Mouse (Mus musculus) adrenal gland, adult (tissue): ENCODE data around the gene Mei1.

ENCODE experiments used
- DNase-seq, 2 experiments: peaks; one replicate each; pipeline ENCODE4 v3.0.0; 2022 to 2023; ENCODE audit warnings: low spot score in 1 of 2; ENCODE audit not compliant: inconsistent age in 2 of 2

Mei1 gene

DNA sequence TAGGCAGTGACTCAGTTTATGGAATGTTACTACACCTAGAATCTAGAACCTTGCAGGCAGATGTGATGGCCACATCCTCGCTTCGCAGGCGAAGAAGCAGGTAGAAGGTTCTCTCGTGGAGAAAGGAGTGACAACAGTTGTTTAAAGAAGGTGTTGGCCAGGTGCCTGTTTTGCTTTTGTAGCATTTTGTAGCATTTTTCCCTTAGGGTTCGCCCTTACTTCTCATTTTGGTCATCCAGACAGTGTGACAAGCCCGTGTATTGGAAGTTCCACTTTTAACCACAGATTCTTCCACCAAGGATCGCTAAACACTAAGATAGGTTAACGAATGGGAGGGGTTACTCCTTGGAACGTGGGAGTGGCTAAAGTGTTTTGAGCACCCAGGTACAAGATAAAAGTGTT, 78.7 kb downstream of the Mei1 start:
- DNase-seq, result peak in 1 of 2 experiments; percentile 70

DNA sequence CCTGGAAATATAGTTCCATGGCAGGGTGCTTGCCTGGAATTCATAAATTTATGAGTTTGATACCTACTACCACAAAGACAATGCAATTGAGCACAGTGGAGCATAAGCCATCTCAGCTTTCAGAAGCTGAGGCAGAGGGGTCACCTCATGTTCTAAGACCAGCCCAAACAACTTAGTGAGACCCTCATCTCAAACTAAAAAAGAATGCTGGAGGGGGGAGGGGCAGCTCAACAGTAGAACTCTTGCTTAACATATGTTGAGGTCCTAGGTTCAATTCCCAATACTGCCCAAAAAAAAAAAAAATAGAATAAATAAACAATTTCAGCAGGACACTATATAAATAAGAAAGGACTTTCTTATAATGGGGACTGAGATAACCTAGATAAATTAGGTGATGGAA, 80.2 kb downstream of the Mei1 start:
- no peak for DNase-seq

DNA sequence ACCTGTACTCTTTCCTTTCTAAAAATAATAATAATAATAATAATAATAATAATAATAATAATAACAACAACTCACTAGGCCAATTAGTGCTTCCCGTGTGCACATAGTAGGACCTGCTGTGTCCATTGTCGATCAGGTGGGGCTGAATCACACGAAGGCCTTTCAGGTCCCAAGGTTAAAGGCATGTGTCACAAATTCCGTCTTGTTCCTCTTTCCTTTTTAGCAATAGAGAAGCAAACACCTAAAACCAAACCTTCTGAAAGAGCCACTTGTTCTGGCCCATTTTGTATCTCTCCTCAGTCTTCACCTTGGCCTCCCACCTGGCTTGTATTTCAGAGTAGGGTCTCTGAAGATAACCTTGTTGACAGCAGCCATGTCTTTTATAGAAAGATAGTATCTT, 81.4 kb downstream of the Mei1 start:
- no peak for DNase-seq

DNA sequence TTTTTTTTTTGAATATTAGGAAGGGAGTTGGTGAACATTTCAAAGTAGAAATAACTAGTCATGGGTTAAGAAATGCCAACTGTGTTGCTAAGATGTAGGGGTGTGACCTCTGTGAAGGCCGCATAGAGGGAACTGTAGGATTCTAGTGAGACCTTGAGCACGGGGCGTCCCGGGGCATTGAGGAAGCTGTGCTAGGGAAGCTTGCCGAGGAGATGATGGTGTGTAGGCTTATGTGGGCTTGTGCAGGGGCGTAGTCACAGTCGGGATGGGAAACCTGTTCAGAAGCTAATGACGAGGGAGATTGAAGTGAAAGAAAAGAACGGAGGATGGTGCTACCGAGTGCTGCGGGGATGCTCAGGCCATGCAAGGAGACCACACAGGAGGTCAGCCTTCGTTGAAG, 82.2 kb downstream of the Mei1 start:
- peak; percentile 62 to 63 for DNase-seq

DNA sequence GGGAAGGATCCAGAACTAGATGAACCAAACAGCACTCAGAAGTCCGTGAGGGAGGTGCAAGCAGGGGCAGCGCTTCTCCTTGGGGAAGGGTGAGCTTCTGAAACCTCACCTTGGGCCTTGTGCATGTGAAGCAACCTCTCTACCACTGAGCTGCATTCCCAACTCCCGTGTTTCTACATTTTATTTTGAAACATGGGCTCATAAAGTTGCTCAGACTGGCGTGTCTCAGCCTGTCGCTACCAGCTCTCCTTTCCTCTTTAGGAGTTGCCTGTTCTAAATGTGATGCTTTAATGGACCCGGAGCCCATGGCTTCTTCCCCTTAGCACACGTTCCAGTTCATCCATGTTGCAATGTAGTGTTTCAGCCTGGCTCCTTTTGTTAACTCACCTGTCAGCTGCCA, 82.6 kb downstream of the Mei1 start:
- DNase-seq, result no peak

DNA sequence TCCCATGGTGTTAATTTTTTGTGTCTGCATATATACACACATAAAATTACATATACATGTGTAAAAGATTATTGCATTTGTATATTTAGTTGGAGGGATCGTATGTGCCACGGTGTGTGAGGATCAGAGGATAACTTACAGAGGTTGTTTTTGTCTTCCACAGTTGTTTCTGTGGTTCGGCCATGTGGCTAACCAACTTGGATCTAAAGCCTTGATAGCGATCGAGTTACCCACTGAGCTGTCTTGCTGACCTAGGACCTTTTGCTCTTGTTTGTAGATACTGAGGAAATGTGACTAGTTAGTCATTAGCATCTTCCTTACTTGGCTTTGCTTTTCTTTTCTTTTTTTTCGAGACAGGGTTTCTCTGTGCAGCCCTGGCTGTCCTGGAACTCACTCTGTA, 86.5 kb downstream of the Mei1 start:
- no peak for DNase-seq

DNA sequence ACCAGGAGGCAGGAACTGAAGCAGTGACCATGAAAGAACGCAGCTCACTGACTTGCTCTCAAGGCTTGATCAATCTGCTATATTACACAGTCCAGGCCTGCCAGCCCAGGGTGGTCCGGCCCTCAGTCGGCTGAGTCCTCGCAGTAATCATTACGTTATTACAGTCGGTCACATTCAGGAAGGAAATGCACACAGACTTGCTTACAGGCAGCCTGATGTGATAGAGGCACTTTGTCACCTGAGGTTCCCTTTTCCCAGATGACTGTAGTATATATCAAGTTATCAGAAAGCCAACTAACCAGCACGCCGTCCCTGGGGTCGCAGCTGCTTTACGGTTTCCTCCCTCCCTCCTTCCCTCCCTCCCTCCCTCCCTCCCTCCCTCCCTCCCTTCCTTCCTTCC, 87.1 kb downstream of the Mei1 start:
- DNase-seq, result no peak

DNA sequence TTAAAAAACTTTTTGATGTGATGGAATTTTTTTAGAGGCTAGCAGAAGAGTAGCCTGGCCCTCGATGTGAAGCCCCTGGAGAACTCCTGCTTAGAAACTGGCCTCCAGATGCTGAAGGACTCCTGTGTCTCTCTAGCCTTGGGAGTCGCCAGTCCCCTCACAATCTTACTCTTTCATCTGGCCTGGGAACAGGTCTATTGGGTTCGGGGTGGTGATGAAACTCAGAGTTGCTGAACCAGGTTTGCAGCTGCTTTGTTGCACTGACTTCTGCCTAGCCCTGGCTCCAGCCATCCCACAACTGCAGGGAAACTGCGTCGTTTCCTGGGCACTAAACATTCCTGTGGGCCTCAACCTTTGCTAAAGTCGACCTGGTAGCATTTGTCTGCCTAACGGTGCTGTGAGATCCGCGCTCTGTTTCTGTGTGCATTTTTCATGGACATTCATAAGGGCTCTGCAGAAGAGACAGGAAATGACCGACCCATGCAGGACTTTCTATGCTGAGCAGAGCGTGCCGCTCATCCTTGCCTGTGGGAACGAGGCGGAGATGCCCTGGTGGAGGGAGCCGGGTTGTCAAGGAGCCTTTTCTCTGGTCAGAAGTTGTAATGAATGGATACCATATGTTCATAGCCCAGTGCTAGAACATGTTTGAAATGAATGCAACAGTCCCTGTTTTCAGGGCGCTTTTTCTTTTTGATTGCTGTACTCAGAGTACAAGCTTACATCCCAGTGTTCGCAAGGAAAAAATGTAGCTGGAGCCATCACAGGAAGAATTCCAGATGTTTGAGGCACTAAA, 88.6 kb downstream of the Mei1 start:
- no peak for DNase-seq

DNA sequence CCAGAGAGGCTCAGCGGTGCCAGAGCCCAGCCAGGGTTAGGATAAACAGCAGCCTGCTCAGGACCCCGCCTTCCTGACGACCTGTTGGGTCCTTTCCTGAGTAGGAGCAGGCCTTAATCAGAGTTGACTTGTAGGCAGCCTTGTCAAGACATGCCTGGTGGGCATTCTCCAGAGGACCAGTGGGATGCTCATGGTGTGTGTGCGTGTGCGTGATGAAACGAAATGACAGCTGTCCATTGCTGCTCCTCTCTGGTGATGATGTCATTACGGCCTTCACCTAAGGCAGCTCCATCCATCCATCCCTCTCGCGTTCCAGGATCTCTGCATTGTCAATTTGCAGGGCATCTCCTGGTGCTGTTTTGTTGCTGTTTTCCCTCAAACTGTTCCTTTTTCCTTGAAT, 89.7 kb downstream of the Mei1 start:
- DNase-seq, result no peak

DNA sequence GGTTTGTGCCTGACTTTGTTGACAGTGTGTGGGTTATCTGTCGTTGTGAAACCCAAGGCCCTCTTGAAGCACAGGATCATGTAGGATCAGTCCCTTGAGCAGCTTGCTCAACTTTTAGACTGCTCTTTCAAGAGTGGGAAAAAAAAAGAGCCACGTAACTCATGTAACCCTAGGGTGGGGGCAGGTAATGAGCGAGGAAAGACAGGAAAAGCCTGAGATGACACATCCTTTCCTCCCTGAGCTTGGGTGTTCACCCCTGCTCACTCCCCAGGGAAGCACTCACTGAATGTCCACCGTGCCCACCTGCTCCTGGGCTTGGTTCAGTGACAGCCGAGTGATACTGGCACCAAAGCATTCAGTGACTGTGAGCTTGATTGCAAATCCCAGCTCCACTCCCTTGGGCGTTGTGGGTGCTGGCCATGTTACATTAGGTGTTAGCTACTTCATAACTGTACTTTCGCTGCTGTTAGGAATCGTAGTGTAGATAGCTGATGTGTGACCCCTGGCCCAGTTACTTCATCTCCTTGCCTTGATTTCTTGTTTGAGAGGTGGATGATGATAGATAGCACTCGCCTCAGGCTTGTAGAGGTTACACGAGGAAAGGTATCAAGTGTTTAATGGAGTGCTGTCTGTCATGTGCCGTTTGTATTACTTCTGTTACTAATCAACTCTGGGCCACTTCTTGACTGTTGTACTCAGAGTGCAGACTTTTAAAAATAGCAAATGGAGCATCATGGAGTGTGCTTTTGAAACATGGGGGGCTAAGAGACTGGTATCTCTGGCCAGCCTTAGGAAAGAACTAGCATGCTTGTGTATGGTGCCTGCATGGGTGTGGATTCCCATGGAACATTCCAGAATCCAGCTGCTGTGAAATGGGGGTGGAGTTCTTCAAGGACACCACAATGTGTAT, 91.2 kb downstream of the Mei1 start:
- DNase-seq, result no peak

DNA sequence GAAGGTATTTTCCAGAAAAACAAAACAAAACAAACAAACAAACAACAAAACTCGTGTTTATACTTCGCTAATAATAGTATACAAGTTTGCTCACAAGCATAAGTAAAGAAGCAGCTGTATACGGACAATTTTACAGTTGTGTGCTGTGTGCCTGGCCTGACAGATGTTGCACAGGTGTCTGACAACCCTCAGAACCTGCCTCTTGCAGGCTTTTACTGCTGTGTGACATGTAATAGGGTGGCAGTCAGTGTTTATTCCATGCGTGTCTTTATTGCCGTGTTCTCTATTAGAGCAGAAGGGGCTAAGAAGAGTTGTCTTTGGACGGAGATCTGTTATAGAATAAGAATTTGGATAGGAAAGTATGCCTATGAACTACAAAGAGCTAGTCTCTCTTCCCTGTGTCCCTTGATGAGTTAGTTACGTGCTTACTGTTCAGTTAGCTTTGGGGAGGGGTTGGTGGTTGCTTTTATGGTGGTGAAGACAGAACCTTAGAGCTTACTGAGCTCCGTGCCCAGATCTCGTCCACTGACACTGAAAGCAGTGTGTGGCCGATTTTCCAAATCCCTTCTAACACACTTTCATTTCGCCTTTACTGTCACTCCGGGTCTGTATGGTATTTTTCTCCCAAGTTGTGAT, 92.3 kb downstream of the Mei1 start:
- no peak for DNase-seq

DNA sequence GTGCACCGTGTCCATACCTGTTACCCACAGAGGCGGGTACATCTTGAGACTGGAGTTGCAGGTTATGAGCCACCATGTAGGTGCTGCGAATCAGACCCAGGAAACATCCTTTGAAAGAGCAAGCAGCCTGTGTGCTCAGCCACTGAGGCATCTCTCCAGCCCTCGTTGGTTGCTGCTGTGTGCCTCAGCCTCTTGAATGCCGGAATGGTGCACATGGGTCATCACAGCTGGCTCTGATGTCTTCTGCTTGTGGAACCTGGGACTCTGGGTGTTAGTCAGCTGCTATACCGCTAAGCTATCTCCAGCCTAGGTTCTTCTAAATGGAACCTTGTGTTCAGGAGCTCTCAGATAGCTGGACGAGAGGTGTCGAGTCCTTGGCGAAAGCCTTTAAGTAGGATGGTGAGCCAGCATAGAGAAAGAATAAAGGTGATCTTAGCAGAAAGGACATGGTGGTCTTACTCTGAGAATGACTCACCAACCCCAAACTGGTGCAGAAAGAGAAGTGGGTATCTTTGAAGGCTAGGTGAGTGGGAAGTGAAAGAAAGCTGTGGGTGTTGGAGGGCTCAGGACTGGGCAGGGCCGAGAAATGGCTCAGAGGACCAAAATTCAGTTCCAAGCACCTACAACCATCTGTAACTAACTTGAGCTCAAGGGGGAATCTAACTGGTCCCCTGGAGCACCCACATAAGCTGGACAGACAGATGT, 93.7 kb downstream of the Mei1 start:
- DNase-seq, result no peak

DNA sequence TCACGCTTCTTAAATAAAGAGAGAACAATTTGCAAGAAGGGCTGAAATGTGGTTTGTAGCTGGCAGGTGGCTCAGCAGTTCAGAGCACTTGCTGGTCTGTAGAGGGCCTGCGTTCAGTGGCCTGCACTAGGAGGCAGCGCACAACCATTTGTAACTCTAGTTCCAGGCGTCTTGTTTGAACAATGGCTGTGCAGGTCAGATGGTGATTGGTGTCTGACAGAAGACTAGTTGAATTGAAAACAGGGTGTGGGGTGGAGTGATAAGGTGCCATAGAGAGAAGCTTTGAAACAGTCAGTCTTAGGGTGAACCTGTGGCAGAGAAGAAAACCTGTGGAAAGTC, 94.2 kb downstream of the Mei1 start:
- DNase-seq, result no peak

DNA sequence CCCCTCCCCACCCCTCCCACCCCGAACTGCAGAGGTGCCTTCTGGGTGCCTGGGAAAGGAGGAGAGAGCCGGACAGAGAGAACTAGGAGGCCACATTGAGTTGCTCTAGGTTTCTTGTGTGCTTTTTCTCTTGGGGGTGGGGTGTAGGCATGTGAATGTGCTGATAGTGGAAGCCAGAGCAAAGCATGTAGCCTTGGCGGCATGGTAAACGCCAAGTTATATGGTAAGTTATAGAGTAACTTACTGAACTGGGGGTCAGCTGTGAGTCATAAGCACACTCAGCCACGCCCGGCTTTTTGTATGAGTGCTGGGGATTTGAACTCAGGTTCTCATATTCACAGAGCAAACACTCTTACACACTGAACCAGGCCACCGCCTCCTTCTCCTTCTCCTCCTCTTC, 94.7 kb downstream of the Mei1 start:
- DNase-seq, result no peak

DNA sequence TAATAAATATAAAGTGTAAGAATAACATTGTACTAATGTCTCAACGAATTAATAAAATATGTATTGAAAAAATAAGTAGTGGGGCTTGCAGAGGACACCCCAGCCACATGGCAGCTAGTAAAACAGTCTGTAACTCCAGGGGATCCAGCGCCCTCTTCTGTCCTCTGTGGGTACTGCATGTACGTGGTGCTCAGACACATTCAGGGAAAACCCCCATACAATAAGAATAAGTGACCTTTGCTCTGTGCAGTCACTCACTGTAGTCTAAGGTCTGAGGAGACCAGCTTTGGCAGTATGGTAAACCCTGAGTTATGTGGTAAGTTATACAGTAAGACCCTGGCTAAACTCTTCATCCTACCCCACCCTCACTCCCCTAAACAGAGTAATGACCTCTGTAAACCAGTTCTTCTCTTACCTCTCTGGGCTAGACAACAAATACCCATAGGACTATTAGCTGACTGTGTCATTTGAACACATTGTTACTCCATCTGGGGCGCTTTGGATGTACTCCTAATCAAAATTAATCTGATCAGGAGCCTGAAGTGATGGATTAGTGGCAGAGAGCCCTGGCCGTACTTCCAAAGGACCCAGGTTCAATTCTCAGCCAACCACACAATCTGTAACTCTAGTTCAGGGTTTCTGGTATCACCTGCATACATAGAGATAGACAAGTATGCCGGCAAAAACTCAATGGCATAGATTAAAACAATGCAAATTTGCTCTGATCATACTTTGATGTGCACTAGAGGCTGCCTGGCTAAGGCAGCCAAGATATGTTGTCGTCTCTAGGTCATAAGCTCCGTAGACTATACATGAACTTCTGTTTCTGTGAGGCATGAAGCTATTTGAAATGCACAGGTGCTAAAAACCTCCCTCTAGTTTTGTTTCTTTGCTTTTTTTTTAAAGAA, 95.8 kb downstream of the Mei1 start:
- DNase-seq, result peak; percentile 69 to 93

DNA sequence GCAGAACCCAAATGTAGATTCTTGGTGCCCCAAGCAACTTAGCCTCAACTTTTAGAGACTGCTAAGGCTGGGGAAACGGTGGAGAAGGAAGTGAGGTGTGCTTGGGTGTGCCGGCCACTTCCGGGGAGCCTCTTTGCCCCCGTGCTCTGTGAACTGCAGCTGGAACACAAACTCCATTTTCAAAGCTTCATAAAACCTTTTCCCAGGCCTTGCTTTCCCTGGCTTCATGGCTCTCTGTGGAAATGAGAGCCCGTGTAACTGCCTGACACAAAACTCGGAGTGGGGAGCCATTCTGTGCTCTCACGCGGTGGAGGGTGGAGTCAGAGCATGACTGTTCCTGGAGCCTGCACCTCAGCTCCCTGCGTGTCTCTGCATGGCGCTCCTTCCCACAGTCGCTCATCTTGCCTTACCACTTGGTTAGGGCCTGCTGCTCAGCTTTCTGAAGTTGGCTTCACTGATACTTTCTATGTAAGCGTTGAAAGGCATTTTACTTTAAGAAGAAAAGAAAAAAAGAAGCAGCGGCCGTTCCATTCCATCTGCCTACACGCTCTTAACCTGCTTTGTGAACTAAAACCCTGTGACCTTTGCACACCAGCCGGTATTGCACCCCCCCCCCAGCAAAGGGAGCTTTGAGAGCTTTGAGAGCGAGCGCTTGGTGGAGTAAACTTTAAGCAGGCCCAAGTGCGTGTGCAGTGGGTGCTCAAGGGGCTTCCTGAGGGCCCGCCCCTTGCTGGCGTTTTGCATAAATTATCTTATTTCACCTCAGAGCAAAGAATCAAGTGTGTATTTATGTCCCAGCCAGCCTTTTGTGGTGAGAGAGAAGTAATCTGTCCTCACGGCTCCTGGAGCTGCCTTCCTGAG, 96.7 kb downstream of the Mei1 start:
- DNase-seq, result no peak

DNA sequence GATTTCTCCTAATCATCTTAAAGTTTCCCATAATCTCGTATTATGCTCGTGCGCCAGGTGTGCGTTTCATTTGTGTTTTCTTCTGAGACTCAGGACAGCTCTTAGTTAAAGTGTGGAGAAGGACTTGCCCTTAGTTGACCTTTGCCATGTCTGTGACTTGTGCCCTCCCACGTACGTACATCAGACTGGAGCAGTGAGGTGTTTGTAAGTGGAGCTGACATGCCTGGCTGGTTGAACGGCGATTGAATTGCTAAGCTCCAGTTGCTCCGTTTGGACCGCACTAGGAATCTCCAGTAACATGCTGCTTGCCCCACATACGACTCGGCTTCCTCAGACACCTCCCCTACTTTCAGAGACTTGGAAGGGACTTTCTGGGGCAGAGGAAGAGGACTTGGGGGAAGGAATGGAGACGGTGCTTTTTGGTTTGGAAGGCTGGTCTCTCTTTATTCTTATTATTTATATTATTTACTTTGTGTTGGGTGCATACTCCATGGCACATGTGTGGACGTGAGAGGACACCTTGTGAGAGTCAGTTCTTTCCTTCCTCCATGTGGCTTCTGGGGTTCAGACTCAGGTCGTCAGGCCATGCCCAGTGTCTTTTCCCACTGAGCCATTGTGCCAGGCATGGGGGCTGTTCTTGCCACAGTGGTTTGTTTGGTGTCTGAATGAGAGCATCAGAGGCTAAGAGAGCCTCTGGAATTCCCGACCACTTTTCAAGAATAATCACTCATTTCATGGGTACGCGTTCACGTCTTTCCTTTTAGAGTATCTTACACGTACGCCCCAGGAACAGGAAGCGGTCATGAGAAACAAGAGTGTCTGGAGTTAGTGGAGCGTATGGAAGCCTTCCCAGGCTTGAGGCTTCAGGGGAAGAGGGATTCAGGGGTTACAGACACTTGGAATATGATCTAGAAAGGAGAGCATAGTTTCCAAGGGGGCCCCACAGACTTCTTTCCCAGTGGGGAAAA, 97.7 kb downstream of the Mei1 start:
- DNase-seq, result no peak

DNA sequence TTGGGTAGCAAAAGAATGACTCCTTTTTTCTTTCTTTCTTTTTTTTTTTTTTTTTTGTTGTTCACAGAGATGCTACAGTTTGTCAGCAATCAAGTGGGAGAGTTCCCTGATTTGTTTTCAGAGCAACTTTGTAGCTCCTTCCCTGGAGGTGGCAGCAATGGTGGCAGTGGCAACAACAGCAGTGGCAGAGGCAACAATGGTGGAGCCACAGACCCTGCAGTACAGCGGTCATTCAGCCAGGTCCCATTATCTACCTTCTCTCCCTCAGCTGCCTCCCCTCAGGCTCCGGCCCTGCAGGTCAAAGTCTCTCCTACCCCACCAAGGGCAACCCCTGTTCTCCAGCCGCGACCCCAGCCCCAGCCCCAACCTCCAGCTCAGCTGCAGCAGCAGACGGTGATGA, 99.9 kb downstream of the Mei1 start:
- DNase-seq, result no peak
